Mouse (Mus musculus) left cerebral cortex, postnatal 36 days (tissue): ENCODE results near the gene Pdzd2. TPM values are rescaled to one million over a fixed set of nuclear protein-coding genes. Genes with fewer than 3 reads are reported as not detected.
"Not testable (repeated sequence)": the region's sequence is repeated elsewhere in the genome, so short reads cannot be mapped to it uniquely, and the experiment has no call there.

Experiments used
- DNase-seq, 2 experiments: peaks; one replicate each; pipeline ENCODE4 v3.0.0; 2021 to 2022; ENCODE audit warnings: low spot score in 2 of 2, mixed read lengths in 1 of 2
- intact Hi-C: fragments of 180-260 bp; cut with DNase I; formaldehyde crosslinking; loops from one replicate; pipeline ENCODE4 v1.15.1; 2025
- total RNA-seq, 2 experiments: library from RNA; stranded (reverse); gene quantifications; 2 replicates each; pipeline ENCODE4 v1.2.3; 2021

Gene Pdzd2
- total RNA-seq, 2 experiments from 2014 or later: 63.7 to 94.1 TPM

DNA sequence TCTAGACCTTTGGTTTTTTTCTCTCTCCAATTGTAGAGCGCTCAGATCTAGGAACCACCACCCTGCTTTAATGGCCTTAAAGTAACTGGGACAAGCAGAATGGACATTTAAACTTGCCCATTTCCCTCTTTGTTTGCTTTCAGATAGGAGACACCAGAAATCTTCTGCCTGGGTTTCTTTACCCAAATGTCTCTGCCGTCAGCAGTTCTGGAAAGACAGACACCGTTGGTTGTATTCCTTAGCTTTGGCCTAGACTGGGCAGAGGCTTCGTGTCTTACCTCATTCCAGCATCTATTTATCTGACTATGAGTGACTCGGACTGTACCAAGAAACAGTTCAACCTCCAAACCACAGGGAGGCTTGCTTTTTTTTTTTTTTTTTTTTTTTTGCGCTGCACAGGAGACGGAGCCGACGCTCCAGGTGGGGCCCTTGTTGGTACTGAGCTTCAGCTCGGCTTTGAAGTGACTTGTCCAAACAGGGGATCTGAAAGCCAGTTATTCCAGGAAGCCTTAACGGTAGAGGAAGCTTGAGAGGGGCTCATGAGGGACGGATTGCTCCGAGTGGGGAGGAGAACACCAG is 363.1 kb downstream of the Pdzd2 start:
- intact Hi-C loops: no loop called here
- DNase-seq: no peak

DNA sequence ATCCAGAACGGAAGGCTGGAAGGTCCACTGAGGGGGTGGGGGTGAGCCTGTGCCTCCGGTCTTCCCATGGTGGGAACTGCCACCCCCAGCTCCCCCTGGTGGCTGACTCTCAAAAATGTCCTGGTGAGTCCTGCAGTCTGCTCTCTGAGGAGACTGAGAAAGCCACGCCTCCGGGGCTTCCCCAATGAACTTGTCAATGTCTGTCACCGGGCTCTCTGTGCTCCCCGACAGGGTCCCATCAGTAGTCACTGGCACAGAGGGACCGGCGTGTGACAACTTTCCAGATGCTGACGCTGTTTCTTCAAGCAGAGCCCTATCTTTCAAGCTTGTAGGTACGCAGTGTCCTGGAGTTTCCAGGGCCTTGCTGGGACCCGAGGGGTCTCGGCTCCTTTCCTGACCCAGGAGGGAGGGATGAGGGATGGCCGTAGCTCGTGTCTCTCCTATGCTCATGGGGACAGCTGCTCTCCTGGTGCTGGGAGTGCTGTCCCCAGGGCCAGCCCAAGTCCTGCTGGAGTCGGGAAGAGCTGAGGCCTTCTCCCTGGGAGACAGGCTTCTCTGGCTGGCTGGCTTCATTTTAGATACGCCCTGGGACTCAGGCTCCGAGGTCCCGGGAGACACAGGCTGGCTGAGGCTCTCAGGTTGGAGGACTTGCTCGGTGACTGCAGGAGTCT is 363.9 kb downstream of the Pdzd2 start:
- intact Hi-C loops: no loop called here
- peak; percentile 39 to 52 for DNase-seq

- intact Hi-C loops: no loop called here
- DNase-seq: no peak
These were observed 364.8 kb downstream of the Pdzd2 start for GRCm38 (mm10) chr15:12374916-12375315.

DNA sequence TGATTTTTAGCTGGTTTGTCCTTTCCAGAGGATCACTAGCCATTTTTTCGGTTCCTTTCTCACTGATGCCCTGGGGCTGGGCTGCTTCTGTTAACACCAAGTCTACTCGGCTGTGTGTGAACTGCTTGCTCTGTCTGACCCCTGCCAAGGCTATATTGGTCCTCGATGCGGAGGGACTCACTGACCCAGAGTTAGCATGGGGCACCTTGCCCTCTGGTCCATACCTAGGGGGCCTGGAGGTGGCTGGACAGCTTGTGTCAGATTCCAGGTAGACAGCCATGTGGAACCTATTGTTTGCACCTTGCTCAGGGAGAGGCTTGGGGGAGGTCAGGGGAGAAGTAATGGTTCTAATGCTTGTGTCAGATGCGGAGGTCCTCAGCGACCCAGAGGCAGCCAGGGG is 365.8 kb downstream of the Pdzd2 start:
- DNase-seq: no peak
- intact Hi-C loops: no loop called here

DNA sequence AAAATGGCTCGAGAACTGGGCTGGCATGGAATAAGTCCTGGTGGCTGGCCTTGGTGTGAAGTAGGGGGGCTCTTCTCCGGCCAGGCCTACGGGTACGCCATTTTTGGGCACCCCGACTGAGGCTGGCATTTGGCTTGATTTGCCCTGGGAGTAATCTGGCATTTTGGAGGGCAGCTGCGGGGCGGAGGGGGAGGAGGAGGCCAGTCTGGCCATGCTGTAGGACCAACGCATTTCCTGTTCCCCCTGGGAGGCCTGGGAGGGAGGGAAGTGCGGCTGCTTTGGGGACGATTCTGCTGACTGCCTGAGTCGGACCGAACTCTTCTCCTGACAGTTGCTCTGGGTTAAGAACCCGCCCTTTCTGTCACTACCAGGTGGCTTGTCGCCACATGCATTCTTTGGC is 366.2 kb downstream of the Pdzd2 start:
- intact Hi-C loops: no loop called here
- no peak for DNase-seq

- intact Hi-C loops: loop anchor here (1.0 to 2.0 kb wide), 2 partner anchors 206 to 424 kb away; no protein-coding TSS in a partner anchor
- DNase-seq: peak; percentile 59 to 64
These were observed 368.5 kb downstream of the Pdzd2 start for GRCm38 (mm10) chr15:12371183-12371582.

DNA sequence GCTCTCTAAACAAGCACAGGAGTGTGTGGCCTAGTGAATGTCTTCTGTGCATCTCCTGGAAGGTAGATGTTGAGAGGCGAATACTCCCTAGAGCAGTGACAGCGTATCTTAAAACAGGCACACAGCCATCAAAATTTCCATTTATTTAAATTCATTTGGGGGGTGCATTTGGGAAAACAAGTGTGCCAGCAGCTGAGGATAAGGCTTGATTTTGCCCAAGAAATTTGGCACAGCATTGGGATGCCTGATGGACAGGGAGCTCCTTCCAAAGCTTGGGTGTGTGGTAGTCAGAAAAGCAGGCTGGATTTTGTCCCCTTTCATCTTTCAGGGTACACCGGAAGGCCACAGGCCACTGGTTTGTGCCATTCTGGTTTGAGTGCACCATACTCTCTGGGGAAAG is 369.6 kb downstream of the Pdzd2 start:
- DNase-seq: no peak
- intact Hi-C loops: loop anchor here (2.0 kb wide), 1 partner anchor 425 kb away; no protein-coding TSS in a partner anchor

GRCm38 (mm10) chr15:12368850-12369249 is 370.9 kb downstream of the Pdzd2 start:
- intact Hi-C loops: no loop called here
- DNase-seq: no peak

DNA sequence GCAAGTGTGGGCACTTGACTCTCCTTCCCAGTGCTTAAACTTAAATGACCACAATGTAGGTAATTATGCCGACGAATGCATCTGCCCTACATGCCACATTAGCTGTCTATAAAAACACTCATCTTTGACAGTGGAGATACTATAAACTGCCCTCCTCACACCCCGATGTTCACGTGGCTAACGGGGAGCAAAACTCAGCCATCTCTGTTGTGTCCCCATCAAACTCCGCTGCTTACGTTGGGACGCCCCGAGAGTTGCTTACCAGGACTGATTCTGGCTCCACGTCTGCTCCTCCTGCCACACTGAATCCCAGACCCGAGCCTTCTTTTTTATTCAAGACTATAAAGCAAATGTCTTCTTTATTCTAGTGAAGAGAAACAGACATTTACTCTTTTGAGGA is 371.4 kb downstream of the Pdzd2 start:
- intact Hi-C loops: no loop called here
- no peak for DNase-seq

- intact Hi-C loops: no loop called here
- DNase-seq: no peak
These were observed 372.2 kb downstream of the Pdzd2 start for GRCm38 (mm10) chr15:12367306-12368080.

GRCm38 (mm10) chr15:12366580-12367305 is 373.0 kb downstream of the Pdzd2 start:
- DNase-seq, intact Hi-C loops: not testable (repeated sequence)

DNA sequence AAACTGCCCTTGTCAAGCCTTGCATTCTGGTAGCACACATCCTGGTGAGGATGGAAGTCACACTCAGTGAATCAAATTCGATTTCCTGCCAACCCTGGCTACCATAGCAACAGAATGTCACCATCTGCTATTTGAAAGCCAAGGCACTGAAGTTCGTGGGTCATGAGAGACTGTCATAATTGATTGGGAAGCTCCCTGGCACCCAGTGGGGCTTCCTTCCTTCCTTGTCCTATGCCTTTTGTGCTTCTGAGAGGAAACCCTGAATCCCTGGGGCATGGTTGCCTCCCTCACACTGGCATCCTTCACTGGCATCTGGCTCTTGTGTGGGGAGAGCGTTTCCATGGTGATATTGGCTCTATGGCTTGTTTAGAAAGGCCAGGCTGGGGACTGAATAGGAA is 373.7 kb downstream of the Pdzd2 start:
- DNase-seq: peak; percentile 57 to 61
- intact Hi-C loops: no loop called here

DNA sequence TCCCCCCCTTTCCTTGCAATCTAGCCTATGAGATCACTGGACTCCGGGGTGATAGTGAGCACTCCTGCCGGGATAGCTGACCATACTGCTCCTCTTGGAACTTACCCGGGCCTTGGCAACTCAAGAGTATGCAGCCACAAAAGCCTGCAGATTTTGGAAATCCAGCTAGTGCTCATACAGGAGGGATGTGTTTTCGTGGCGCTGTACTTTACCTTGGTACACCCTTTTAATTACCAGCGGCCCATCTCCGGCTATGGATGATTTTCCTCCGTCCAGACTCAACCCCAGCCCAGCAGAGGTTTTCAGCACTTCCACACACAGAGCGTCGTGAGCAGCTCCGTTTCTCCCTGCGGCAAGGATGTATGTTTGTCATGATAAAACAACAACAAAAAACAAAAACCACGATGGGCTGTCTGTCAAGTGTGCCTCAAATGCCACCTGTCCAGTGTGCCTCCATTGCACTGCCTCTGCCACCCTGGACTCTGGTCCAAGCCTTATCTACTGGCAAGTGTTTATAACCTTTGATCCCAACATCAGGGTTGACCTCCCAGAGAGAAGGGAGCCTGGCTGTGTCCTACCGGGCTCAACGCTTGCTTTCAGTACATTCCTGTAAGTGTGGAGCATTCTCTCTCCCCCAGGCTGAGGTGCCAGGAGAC is 374.2 kb downstream of the Pdzd2 start:
- intact Hi-C loops: no loop called here
- no peak for DNase-seq

DNA sequence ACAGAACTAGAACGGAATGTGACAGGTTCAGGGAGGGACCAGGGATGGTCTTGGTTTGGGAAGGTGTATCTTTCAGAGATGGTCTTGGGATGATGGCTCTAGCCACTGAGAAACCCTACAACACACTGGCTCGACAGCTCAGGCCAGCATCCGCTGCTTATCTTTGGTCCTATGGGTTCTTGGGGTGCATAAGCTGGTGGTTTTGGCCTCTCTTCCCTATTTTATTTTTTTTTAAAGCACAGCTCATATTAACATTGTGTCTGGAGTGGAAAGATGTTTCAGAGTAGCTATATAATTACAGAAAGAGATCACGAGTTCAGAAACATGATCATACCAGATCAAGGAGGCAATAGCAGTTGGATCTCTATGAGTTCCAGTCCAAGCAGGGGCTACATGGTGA is 375.6 kb downstream of the Pdzd2 start:
- intact Hi-C loops: no loop called here

GRCm38 (mm10) chr15:12362701-12363040 is 377.1 kb downstream of the Pdzd2 start:
- intact Hi-C loops: no loop called here
- DNase-seq: peak; percentile 26 to 38

More for the DNA sequence above, 375.6 kb downstream of the Pdzd2 start:
- no peak for DNase-seq

DNA sequence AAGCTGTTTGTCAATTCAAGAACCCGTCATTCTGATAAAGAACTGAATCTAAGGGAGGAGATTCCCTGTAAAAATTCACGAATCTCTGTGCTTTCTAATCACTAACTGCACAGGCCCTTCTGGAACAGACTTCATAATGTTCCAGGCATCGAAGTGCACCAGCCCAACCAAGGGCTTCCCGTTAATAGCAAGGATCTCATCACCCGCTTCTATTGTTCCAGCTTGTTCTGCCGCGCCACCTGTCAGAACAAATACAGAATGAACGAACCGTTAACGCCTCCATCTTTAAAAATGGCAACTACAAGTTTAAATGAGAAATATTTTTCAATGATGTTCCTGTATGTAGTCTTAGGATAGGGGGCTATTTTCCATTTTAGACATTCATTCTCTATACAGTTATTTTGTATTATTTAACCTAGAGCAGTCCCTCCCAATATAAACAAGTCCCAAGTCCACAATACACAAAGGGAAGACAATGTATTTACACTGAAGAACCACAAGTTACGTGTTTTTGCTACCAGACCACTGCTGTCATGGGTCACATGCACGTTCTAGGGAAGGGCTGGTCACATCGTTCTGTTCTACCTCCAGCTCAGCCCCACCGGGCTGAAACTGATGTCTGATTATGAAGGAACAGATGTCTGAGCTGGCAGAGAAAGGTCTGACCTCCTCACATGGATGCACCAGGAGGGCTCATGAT is 377.6 kb downstream of the Pdzd2 start:
- intact Hi-C loops: no loop called here
- no peak for DNase-seq

DNA sequence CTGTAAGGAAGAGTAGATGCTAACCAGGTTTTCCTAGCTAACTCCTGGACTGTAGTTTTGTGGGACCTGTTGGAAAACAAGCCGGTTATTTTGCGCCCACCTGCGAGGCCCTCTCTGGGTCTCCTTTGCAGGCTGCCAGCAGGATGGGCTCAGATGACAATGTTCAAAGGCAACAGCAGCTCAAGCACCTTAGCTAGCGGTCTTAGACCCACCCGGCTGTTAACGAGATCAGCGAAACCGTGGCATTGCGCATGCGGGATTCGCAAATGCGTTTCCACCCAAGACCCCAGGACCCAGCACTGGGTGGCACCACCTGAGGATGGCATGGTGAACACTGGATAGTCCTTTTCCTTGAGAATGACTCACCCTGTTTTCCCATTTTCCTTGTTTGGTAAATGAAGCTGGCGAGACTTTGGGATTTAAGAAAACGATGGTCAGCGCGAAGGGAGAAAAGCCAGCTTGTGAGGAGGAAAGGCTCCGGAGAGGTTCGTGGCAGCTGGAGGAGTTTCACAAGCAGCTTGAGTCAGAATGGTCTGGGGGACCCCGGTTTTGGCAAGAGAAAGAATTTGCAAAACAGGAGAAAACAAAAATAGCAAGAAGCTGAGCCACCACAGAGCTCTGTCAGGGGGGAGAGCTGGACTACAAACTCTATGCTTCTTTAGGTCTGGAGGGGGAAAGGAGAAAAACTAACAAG is 379.1 kb downstream of the Pdzd2 start:
- DNase-seq: no peak
- intact Hi-C loops: no loop called here

- intact Hi-C loops: no loop called here
- DNase-seq: no peak
These were observed 381.3 kb downstream of the Pdzd2 start for GRCm38 (mm10) chr15:12358384-12358783.

DNA sequence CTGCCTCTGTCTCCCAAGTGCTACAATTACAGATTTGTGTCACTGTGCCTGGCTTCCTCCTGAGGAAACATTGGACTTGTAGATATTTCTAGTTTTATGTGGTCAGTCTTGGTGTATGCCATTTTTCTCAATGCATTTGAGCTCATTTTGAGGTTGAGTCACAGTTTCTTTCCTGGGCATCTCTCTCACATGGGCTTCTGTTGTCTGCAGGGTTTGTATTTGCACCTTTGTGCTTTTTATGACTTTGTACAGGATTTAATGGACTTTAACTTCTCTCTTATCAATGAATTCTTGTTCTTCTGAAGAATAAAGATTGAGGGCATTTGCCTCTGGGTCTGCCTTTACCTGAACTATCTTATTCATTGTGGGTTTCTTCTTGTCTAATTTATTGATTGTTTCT is 382.3 kb downstream of the Pdzd2 start:
- DNase-seq: no peak
- intact Hi-C loops: no loop called here
